Mouse (Mus musculus) kidney, embryonic 16.5 days (tissue): ENCODE results near the gene Rab25. TPM values are rescaled to one million over a fixed set of nuclear protein-coding genes. Genes with fewer than 3 reads are reported as not detected.

Experiments
- ATAC-seq: fragments of 200-750 bp; cut with Nextera tagmentation; 2 replicates; pipeline ENCODE4 v1.8.0; 2017; ENCODE audit warnings: moderate TSS enrichment; ENCODE audit not compliant: low FRiP score, low TSS enrichment
- H3K27ac ChIP-seq: fragments of 300-500 bp; sonication (generic); 2 replicates; pipeline ENCODE4 v1.5.1; 2014; ENCODE audit warnings: low read length
- H3K27me3 ChIP-seq: fragments of 300-500 bp; sonication (generic); 2 replicates; pipeline ENCODE4 v1.6.1; 2014; ENCODE audit warnings: low read length, control low read depth, mixed read lengths; ENCODE audit not compliant: insufficient read depth
- H3K36me3 ChIP-seq: fragments of 300-500 bp; sonication (generic); 2 replicates; pipeline ENCODE4 v1.6.1; 2014; ENCODE audit warnings: low read length, control low read depth, mixed read lengths; ENCODE audit not compliant: insufficient read depth
- H3K4me1 ChIP-seq: fragments of 300-500 bp; sonication (generic); 2 replicates; pipeline ENCODE4 v1.6.1; 2014; ENCODE audit warnings: low read length, control low read depth, mixed read lengths; ENCODE audit not compliant: insufficient read depth
- H3K4me2 ChIP-seq: fragments of 300-500 bp; sonication (generic); replicated peaks from 2 replicates; pipeline ENCODE4 v1.6.1; 2014; ENCODE audit warnings: low read depth, low read length
- H3K4me3 ChIP-seq: fragments of 300-500 bp; sonication (generic); 2 replicates; pipeline ENCODE4 v1.5.1; 2014; ENCODE audit warnings: mild to moderate bottlenecking, low read length
- H3K9ac ChIP-seq: fragments of 300-500 bp; sonication (generic); replicated peaks from 2 replicates; pipeline ENCODE4 v1.6.1; 2014; ENCODE audit warnings: low read length
- H3K9me3 ChIP-seq: fragments of 300-500 bp; sonication (generic); 2 replicates; pipeline ENCODE4 v1.6.1; 2016; ENCODE audit warnings: low read length, control low read depth
- WGBS: fragments of 180-500 bp; shearing (Covaris S2); extraction: QIAGEN DNeasy Blood & Tissue Kit; methylation state at CpG from one replicate; pipeline ENCODE4 v1.1.7; 2014; 5-methylcytosine and 5-hydroxymethylcytosine counted together
- polyA plus RNA-seq: library from polyadenylated mRNA; unstranded; fragments of >200 nt; fragmentation: Nextera tagmentation; extraction: Ambion mirVana; gene quantifications from 2 replicates; pipeline ENCODE4 v1.2.1, GENCODE M21; 2015

The Rab25 gene
- polyA plus RNA-seq, 1 experiment from 2014 or later: 17.3 TPM

- Histone ChIP-seq H3K27me3 (no peaks in the 10 kb centered on the region), H3K9me3 (no peaks in the 10 kb centered on the region), H3K4me3 (no peak overlapping the region), H3K4me2 (no peak overlapping the region), H3K9ac (no peak overlapping the region), H3K4me1 (peaks cover 3% of the 10 kb centered on the region; the same call in 1 of the 2 replicates), H3K27ac (no peak overlapping the region), H3K36me3 (peaks cover 8% of the 10 kb centered on the region; the same call in 1 of the 2 replicates)
- no peak for ATAC-seq
- 84% methylated on average over 2 of the region's 2 CpGs for WGBS
Measured at GRCm38 (mm10) chr3:88520078-88520477, 28.0 kb downstream of the Rab25 start.

- Histone ChIP-seq H3K36me3 (no peaks in the 10 kb centered on the region), H3K4me2 (no peak overlapping the region), H3K4me1 (peaks cover 3% of the 10 kb centered on the region; the same call in 1 of the 2 replicates), H3K4me3 (no peak overlapping the region), H3K9me3 (no peaks in the 10 kb centered on the region), H3K27me3 (no peaks in the 10 kb centered on the region), H3K27ac (no peak overlapping the region), H3K9ac (no peak overlapping the region)
- WGBS: 64% methylated on average over 4 of the region's 4 CpGs
- no peak for ATAC-seq
Measured at GRCm38 (mm10) chr3:88518411-88518810, 29.7 kb downstream of the Rab25 start.

- no peak overlapping the region for H3K4me3 ChIP-seq
- no peak overlapping the region for H3K9ac ChIP-seq
- ATAC-seq: no peak
- no peaks in the 10 kb centered on the region for H3K27me3 ChIP-seq
- H3K4me1 ChIP-seq: peaks cover 18% of the 10 kb centered on the region
- no peak overlapping the region for H3K27ac ChIP-seq
- WGBS: 88% methylated on average over 2 of the region's 2 CpGs
- H3K4me2 ChIP-seq: no peak overlapping the region
- H3K9me3 ChIP-seq: no peaks in the 10 kb centered on the region
- H3K36me3 ChIP-seq: no peaks in the 10 kb centered on the region
Measured at GRCm38 (mm10) chr3:88516407-88516806, 31.7 kb downstream of the Rab25 start.

- H3K27ac ChIP-seq: no peak overlapping the region
- ATAC-seq: no peak
Measured at GRCm38 (mm10) chr3:88515095-88515386, 33.1 kb downstream of the Rab25 start.

GRCm38 (mm10) chr3:88514231-88515094, 33.6 kb downstream of the Rab25 start:
- ATAC-seq: no peak
- Histone ChIP-seq H3K27ac (no peak overlapping the region), H3K9ac (no peak overlapping the region), H3K4me3 (no peak overlapping the region), H3K36me3 (no peaks in the 10 kb centered on the region), H3K27me3 (no peaks in the 10 kb centered on the region), H3K9me3 (no peaks in the 10 kb centered on the region), H3K4me1 (peaks cover 29% of the 10 kb centered on the region), H3K4me2 (no peak overlapping the region)
- 77% methylated on average over 10 of the region's 10 CpGs for WGBS

More at GRCm38 (mm10) chr3:88515095-88515386, 33.1 kb downstream of the Rab25 start:
- H3K4me1 ChIP-seq: peaks cover 28% of the 10 kb centered on the region
- no peak overlapping the region for H3K4me3 ChIP-seq
- no peaks in the 10 kb centered on the region for H3K36me3 ChIP-seq
- no peak overlapping the region for H3K4me2 ChIP-seq
- H3K9me3 ChIP-seq: no peaks in the 10 kb centered on the region
- H3K27me3 ChIP-seq: no peaks in the 10 kb centered on the region
- no peak overlapping the region for H3K9ac ChIP-seq
- 100% methylated on average over 2 of the region's 2 CpGs for WGBS

- Histone ChIP-seq H3K9ac (no peak overlapping the region), H3K27ac (no peak overlapping the region), H3K4me3 (no peak overlapping the region), H3K4me1 (peaks cover 34% of the 10 kb centered on the region), H3K9me3 (no peaks in the 10 kb centered on the region), H3K27me3 (no peaks in the 10 kb centered on the region), H3K4me2 (no peak overlapping the region), H3K36me3 (no peaks in the 10 kb centered on the region)
- no peak for ATAC-seq
- 81% methylated on average over 7 of the region's 7 CpGs for WGBS
Measured at GRCm38 (mm10) chr3:88513546-88514115, 34.5 kb downstream of the Rab25 start.

- no peak overlapping the region for H3K27ac ChIP-seq
- no peaks in the 10 kb centered on the region for H3K36me3 ChIP-seq
- no peak overlapping the region for H3K9ac ChIP-seq
- H3K27me3 ChIP-seq: no peaks in the 10 kb centered on the region
- no peak for ATAC-seq
- no peak overlapping the region for H3K4me3 ChIP-seq
- no peak overlapping the region for H3K4me2 ChIP-seq
- 51% methylated on average over 12 of the region's 15 CpGs for WGBS
- peaks cover 34% of the 10 kb centered on the region for H3K4me1 ChIP-seq
- H3K9me3 ChIP-seq: no peaks in the 10 kb centered on the region
Measured at GRCm38 (mm10) chr3:88512896-88513545, 35.1 kb downstream of the Rab25 start.

GRCm38 (mm10) chr3:88512141-88512895, 35.8 kb downstream of the Rab25 start:
- Histone ChIP-seq H3K4me1 (peaks cover 35% of the 10 kb centered on the region), H3K9me3 (no peaks in the 10 kb centered on the region), H3K9ac (no peak overlapping the region), H3K27ac (no peak overlapping the region), H3K27me3 (no peaks in the 10 kb centered on the region), H3K4me2 (no peak overlapping the region), H3K36me3 (no peaks in the 10 kb centered on the region), H3K4me3 (no peak overlapping the region)
- 43% methylated on average over 6 of the region's 6 CpGs for WGBS
- no peak for ATAC-seq

- Histone ChIP-seq H3K9me3 (no peaks in the 10 kb centered on the region), H3K9ac (peak overlapping the region; percentile 36; the same call in 1 of the 2 replicates), H3K27me3 (no peaks in the 10 kb centered on the region), H3K36me3 (no peaks in the 10 kb centered on the region), H3K4me1 (peaks cover 40% of the 10 kb centered on the region), H3K4me2 (no peak overlapping the region), H3K4me3 (no peak overlapping the region), H3K27ac (no peak overlapping the region)
- WGBS: 39% methylated on average over 4 of the region's 4 CpGs
- no peak for ATAC-seq
Measured at GRCm38 (mm10) chr3:88511559-88511958, 36.5 kb downstream of the Rab25 start.
